ENCODE assay signal across 9 mouse cellular contexts in the genomic region with DNA sequence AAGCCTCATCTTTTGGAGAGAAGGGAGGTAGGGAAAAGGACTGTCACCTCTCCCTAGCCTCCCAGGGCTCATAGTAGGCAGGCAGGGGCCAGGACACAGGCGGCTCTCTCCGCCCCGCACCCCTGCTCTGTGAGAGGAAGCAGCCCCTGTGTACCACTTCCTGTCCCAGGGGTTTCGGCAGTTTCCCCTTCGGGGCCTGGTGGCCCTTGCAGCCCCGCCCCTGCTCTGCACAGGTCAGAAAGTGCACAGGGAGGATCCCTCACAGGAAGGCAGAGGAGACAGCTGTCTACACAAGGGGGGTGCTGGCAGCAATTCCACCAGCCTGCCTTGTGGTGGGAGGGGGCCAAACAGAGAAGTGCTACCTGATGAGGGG. TPM values are rescaled to one million over a fixed set of nuclear protein-coding genes. Genes with fewer than 3 reads are reported as not detected.
DNase-seq lines count a peak whose midpoint lies in the region; ATAC-seq lines count a peak whose summit lies in the region.
"Had no signal": no experiment of that assay in that cellular context is flagged by ENCODE, and none has a peak within 500 bp of the region (broad histone marks: within the 10 kb centered on the region; RNA-seq: fewer than 3 reads in every experiment).

No protein-coding gene starts in this region.

- peaks cover 8% of the 10 kb centered on the region; the same call in 1 of the 2 replicates for H3K4me1 ChIP-seq in hindbrain, embryonic 10.5 days (replicated peaks)
- no peaks in the 10 kb centered on the region for H3K4me1 ChIP-seq in hindbrain, embryonic 13.5 days (replicated peaks)
- peaks cover 20% of the 10 kb centered on the region for H3K4me1 ChIP-seq in intestine, embryonic 16.5 days (ENCODE audit: control insufficient read depth, insufficient read depth, low read length)

- intact Hi-C loops in left cerebral cortex, postnatal 14 days (cut with DNase I), result no loop called here

- WGBS in hindbrain, embryonic 10.5 days, result 45% methylated on average over 6 of the region's 6 CpGs
- WGBS in hindbrain, embryonic 13.5 days, result 66% methylated on average over 6 of the region's 6 CpGs
- WGBS in intestine, embryonic 16.5 days, result 20% methylated on average over 6 of the region's 6 CpGs

- H3K9me3 ChIP-seq in hindbrain, embryonic 10.5 days, result no peaks in the 10 kb centered on the region
- no peaks in the 10 kb centered on the region for H3K9me3 ChIP-seq in hindbrain, embryonic 13.5 days
- H3K9me3 ChIP-seq in intestine, embryonic 16.5 days (ENCODE audit: control insufficient read depth, low read length), result no peaks in the 10 kb centered on the region
- H3K9me3 ChIP-seq: limb, embryonic 12.5 days had no signal

- H3K9ac ChIP-seq in hindbrain, embryonic 13.5 days, result no peak overlapping the region
- no peak overlapping the region for H3K9ac ChIP-seq in intestine, embryonic 16.5 days (ENCODE audit: low read depth, low read length)
- H3K9ac ChIP-seq: limb, embryonic 12.5 days had no signal

- H3K4me2 ChIP-seq in hindbrain, embryonic 13.5 days, result no peak overlapping the region
- H3K4me2 ChIP-seq in intestine, embryonic 16.5 days (ENCODE audit: low read depth, low read length), result no peak overlapping the region; the same call in 1 of the 2 replicates
- H3K4me2 ChIP-seq: limb, embryonic 12.5 days had no signal

- H3K27ac ChIP-seq in hindbrain, embryonic 10.5 days, result 0 out of 2 replicates have a peak overlapping the region, but pooled peaks have one; percentile 8
- no peak overlapping the region for H3K27ac ChIP-seq in hindbrain, embryonic 13.5 days
- H3K27ac ChIP-seq in intestine, embryonic 16.5 days (ENCODE audit: low read length), result peak overlapping the region; percentile 54
- H3K27ac ChIP-seq: limb, embryonic 12.5 days had no signal

- DNase-seq in hindbrain, embryonic 10.5 days (ENCODE audit: low spot score), result no peak
- peak; percentile 69 for DNase-seq in lung, postnatal 25 days (ENCODE audit: low spot score)
- peak; percentile 88 for DNase-seq in thymus, postnatal 25 days
- DNase-seq in left cerebral cortex, postnatal 14 days (ENCODE audit: low spot score in 2 of 2), result no peak
- DNase-seq in MN1 (ENCODE audit: low spot score), result no peak
- DNase-seq in urinary bladder, postnatal 10 days (ENCODE audit: low spot score), result no peak

- H3K36me3 ChIP-seq in hindbrain, embryonic 10.5 days, result no peaks in the 10 kb centered on the region
- H3K36me3 ChIP-seq in hindbrain, embryonic 13.5 days, result no peaks in the 10 kb centered on the region
- H3K36me3 ChIP-seq in intestine, embryonic 16.5 days (ENCODE audit: control insufficient read depth, insufficient read depth, low read length), result no peaks in the 10 kb centered on the region
- H3K36me3 ChIP-seq: limb, embryonic 12.5 days had no signal

- ATAC-seq in hindbrain, embryonic 13.5 days (ENCODE audit: low FRiP score), result no peak
- peak; percentile 49 for ATAC-seq in intestine, embryonic 16.5 days

- no peaks in the 10 kb centered on the region for H3K27me3 ChIP-seq in hindbrain, embryonic 10.5 days (ENCODE audit: insufficient read depth, poor library complexity, severe bottlenecking)
- H3K27me3 ChIP-seq in hindbrain, embryonic 13.5 days, result no peaks in the 10 kb centered on the region
- H3K27me3 ChIP-seq in intestine, embryonic 16.5 days (replicated peaks; ENCODE audit: control insufficient read depth, insufficient read depth, low read length), result no peaks in the 10 kb centered on the region
- H3K27me3 ChIP-seq: limb, embryonic 12.5 days had no signal

- H3K4me3 ChIP-seq in hindbrain, embryonic 10.5 days, result no peak overlapping the region
- no peak overlapping the region for H3K4me3 ChIP-seq in hindbrain, embryonic 13.5 days
- no peak overlapping the region for H3K4me3 ChIP-seq in intestine, embryonic 16.5 days (ENCODE audit: low read length)
- H3K4me3 ChIP-seq: limb, embryonic 12.5 days had no signal

RNA-seq across cellular contexts. Expression of gene Elf4, which starts 29.4 kb away (rescaled TPM):
- 2.6 and 2.8 TPM in 2 replicates for polyA plus RNA-seq in hindbrain, embryonic 10.5 days (2016; fragmentation: Nextera tagmentation; extraction: Ambion mirVana)
- polyA plus RNA-seq in hindbrain, embryonic 13.5 days (2015; fragmentation: Nextera tagmentation; extraction: Ambion mirVana), result 0.69 and 0.84 TPM in 2 replicates
- polyA plus RNA-seq in intestine, embryonic 16.5 days (2015; fragmentation: Nextera tagmentation; extraction: Ambion mirVana), result 11.8 and 15.5 TPM in 2 replicates
- total RNA-seq in left cerebral cortex, postnatal 14 days (2021), result 1 to 10 TPM in 1 of 2 experiments, under 1 TPM in 1; 0.87 to 1.2 TPM

Comparison
In these comparisons a context has a peak if more than half of its experiments do, and no peak if none do; other contexts are left out.
1. DNase-seq: peak in lung, postnatal 25 days (single experiment) and thymus, postnatal 25 days (single experiment); none in hindbrain, embryonic 10.5 days (single experiment), left cerebral cortex, postnatal 14 days (0 of 2), MN1 (single experiment) and urinary bladder, postnatal 10 days (single experiment).